Mouse (Mus musculus): ENCODE data around the gene Bcl6b. TPM values are rescaled to one million over a fixed set of nuclear protein-coding genes. Genes with fewer than 3 reads are reported as not detected.
A peak's percentile ranks its signal among the peaks of the same experiment; 100 is the strongest.

Bcl6b gene
- polyA plus RNA-seq, 1 experiment from 2014 or later = 11.1 TPM

DNA sequence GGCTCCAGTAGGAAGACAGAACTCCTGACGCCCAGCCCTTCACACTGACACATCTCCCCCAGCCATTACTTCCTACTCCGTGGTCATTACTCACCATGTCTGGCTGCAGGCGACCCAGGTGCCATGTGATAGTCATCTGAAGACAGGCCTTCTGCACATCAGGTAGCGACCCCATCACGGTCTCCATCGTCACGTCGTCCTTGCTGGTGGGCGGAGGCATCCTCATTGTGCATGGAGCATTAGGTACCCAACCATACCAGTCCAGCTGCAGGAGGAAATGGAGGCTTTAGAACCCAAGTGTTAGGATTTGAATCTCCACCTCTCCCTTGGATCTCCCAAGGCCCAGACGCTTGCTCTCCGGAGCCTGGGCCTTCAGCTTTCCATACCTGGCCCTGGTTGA is 13.0 kb upstream of the Bcl6b start:
- no peak overlapping the region for H3K9ac ChIP-seq
- no peak overlapping the region for H3K4me2 ChIP-seq (replicated peaks)
- ATAC-seq = no peak
- H3K27me3 ChIP-seq (replicated peaks) = 0 out of 2 replicates have a peak, but pooled peaks cover 8% of the 10 kb centered on the region
- no peak overlapping the region for H3K27ac ChIP-seq
- H3K4me1 ChIP-seq (replicated peaks) = peaks cover 5% of the 10 kb centered on the region; the same call in 1 of the 2 replicates
- 69% methylated on average over 11 of the region's 11 CpGs for WGBS
- H3K4me3 ChIP-seq (replicated peaks) = no peak overlapping the region
- H3K9me3 ChIP-seq = no peaks in the 10 kb centered on the region
- no peaks in the 10 kb centered on the region for H3K36me3 ChIP-seq

DNA sequence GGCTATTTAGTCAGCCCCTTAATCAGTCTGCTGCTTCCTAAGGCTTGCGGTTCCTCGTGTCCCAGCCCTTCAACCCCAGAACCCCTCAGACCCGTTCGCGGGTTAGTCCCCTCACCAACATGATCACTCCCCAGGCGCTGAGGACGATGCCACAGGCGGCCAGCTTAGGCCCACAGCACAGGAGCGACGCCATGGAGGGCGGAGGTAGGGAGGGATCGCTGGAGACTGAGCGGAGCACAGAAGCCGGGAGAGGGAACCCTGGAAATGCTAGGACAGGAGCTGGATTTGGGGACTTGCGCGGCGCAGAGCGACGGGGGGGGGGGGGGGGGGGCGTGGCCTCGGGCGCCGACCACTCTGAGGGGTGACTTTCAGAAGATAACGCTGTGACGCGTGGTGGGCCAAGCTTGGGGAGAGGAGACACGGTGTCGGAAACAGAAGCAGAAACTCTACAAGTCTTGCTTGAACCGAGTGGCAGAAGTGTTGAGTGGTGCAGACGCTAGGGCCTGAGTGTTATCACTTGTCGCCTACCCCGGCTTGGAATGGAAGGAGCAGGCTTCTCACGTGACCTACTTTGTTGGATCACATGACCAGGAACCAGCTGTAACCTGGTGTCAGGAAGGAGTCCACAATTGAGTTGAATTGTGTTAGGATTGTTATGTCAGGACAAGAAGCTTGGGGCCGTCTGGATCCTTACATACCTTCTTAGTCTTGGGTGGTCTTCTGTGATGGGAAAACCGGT is 10.1 kb upstream of the Bcl6b start, which contains the start of the genes Gm21988 and Rnasek:
Gm21988 (minus strand) TSS at position 290 of the 739 bp plus-strand sequence.
Rnasek (minus strand) TSS at position 302 of the 739 bp plus-strand sequence.
- WGBS = under 1% methylated on average over 31 of the region's 35 CpGs
- H3K4me3 ChIP-seq (replicated peaks) = peak within 1 kb of the TSS; percentile 92

DNA sequence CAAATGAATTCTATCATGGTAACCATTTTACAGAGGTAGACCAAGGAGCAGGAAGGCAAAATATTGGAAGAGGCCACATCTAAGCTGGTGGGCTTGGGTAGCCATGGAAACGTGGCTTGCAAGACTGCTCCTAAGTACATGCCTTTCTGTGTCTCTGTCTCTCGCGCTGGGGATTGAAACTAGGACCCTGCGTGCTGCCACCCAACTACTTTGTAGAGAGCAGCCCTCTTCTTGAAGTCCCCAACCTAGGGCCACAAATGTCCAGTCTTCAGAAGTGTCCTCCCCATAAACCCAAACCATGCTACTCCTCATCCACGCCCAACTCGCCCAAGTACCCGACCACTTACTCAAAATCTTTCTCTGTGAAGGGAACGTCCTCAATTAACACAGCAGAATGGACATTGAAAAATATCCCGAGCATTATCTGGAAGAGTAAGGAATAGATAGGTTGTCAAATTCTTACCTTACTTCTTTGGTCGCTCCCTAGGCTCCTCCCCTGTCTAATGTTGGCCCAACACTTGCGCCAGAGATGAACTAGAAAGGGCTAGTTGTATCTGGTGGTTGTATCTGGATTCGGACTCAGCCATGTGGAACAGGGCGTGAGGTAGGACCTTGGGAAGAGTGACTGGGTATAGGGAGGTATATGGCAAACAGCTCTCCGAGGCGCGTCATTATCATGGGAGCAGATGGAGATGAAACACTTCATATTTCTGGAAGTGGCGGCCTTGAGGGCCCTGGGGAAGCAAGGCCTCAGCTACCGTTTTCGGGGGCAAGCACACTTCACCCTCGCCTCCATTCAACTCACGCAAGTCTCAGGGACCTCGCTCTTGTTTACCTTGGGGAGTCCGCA is 9.2 kb upstream of the Bcl6b start:
- Histone ChIP-seq H3K9ac (peak overlapping the region; percentile 94), H3K36me3 (no peaks in the 10 kb centered on the region), H3K9me3 (no peaks in the 10 kb centered on the region), H3K4me3 (replicated peaks) (peak overlapping the region; percentile 92), H3K27me3 (replicated peaks) (no peaks in the 10 kb centered on the region), H3K4me1 (replicated peaks) (peaks cover 15% of the 10 kb centered on the region; the same call in 1 of the 2 replicates), H3K27ac (peak overlapping the region; percentile 89), H3K4me2 (replicated peaks) (peak overlapping the region; percentile 69)
- no peak for ATAC-seq
- WGBS = 11% methylated on average over 23 of the region's 23 CpGs

More for the DNA sequence above, 10.1 kb upstream of the Bcl6b start, which contains the start of the genes Gm21988 and Rnasek:
- Histone ChIP-seq H3K27me3 (replicated peaks) (no peaks in the 10 kb centered on the region), H3K4me1 (replicated peaks) (peaks cover 11% of the 10 kb centered on the region; the same call in 1 of the 2 replicates), H3K4me2 (replicated peaks) (peak within 1 kb of the TSS; percentile 69), H3K36me3 (no peaks in the 10 kb centered on the region), H3K27ac (peak within 1 kb of the TSS; percentile 84), H3K9ac (peak within 1 kb of the TSS; percentile 94), H3K9me3 (no peaks in the 10 kb centered on the region)
- ATAC-seq = peak; percentile 50

DNA sequence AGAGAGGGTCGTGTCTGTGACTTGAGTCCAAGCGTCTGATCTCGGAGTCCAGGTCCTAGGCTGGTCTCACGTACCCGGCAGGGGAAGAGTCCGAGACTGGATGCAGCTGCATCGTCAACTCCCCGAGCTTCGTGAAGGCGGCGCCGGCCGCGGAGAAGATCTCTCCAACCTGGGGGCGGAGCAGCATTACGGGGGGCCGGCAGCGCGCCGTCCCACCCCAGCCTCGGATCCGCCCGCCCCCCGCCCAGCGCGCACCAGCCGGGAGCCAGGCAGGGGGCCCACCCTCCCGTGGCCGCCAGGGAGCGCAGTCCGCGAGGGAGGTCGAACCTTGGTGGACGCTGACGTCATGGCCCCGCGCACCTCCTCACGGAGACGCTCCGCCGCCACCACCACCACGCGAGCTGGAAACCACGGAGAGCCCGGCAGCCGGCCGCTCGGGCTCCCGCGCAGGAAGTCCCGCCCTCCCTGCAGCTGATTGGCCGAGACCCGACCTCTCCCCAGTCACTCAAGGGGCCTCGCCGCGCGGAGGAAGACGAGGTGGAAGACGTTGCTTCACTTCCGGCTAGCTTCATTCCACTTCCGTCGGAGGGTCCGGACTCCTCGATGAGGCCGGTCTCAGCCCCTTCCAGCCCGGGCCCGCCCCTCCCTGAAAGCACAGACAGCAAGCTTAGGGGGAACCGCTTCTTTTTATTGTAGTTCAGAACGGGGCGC is 8.0 kb upstream of the Bcl6b start, which contains the start of gene 0610010K14Rik:
0610010K14Rik (minus strand) TSS at position 458 of the 711 bp plus-strand sequence.
- peak within 1 kb of the TSS; percentile 94 for H3K9ac ChIP-seq
- peak; percentile 95 for ATAC-seq
- H3K27ac ChIP-seq = peak within 1 kb of the TSS; percentile 89
- peaks cover 18% of the 10 kb centered on the region; the same call in 1 of the 2 replicates for H3K4me1 ChIP-seq (replicated peaks)
- peak within 1 kb of the TSS; percentile 92 for H3K4me3 ChIP-seq (replicated peaks)
- WGBS = under 1% methylated on average over 70 of the region's 70 CpGs
- no peaks in the 10 kb centered on the region for H3K36me3 ChIP-seq
- H3K27me3 ChIP-seq (replicated peaks) = no peaks in the 10 kb centered on the region
- H3K9me3 ChIP-seq = no peaks in the 10 kb centered on the region
- H3K4me2 ChIP-seq (replicated peaks) = peak within 1 kb of the TSS; percentile 69

DNA sequence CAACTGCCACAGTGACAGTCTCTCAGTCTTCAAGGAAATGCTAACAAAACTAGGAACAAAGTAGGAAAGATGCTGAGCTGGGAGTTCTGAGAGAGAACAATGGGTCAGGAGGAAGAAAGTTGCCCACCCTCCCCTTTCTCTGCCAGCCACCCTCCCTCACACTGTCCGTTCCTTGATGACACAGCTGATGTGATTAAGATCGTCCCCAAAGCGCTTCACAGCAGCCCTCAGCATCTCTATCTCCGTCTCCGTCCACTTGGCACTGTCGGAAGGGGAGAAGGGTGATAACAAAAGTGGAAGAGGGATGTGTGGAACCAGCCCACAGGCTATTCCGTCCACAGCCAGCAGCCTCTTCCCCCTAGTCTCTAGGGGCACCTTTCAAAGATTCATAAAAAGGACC is 7.1 kb upstream of the Bcl6b start:
- WGBS = 43% methylated on average over 7 of the region's 7 CpGs
- peak overlapping the region; percentile 69 for H3K4me2 ChIP-seq (replicated peaks)
- no peak overlapping the region; the same call in 1 of the 2 replicates for H3K27ac ChIP-seq
- H3K4me3 ChIP-seq (replicated peaks) = peak overlapping the region; percentile 92
- no peaks in the 10 kb centered on the region for H3K27me3 ChIP-seq (replicated peaks)
- peak overlapping the region; percentile 94 for H3K9ac ChIP-seq
- no peaks in the 10 kb centered on the region for H3K9me3 ChIP-seq
- no peaks in the 10 kb centered on the region for H3K36me3 ChIP-seq
- no peak for ATAC-seq
- H3K4me1 ChIP-seq (replicated peaks) = peaks cover 18% of the 10 kb centered on the region; the same call in 1 of the 2 replicates

DNA sequence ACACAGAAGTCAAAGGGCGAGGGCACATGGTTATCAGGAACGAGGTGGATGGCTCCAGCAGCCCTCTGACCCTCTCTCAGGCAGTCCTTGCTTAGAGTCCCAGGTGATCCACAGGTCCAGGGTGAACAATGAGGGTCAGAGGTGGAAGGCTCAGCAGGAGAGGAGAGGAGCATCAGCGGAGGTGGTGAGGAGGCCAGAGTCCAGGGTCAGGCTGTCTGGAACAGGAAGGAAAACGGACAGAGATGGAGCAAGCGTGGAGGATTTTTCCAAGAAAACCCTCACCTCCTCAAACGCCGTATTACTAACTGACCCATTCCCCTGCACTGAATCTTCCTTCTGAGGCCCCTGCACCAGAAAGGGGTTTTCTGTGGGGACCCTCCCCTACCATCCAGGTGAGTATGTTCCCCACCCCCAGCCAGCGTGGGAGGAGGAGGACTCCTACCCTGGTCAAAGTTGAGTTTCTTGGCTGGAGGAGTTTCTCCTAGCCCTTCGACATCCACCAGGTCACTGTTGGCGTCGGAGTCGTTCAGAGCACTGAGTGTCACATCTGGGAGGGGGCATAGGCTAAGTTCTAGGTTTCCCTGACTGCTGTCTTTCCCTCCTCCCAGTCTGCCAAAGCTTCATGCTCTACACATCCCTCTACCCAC is 5.8 kb upstream of the Bcl6b start:
- no peak overlapping the region for H3K4me2 ChIP-seq (replicated peaks)
- no peak for ATAC-seq
- 0 out of 2 replicates have a peak, but pooled peaks cover under 1% of the 10 kb centered on the region for H3K27me3 ChIP-seq (replicated peaks)

DNA sequence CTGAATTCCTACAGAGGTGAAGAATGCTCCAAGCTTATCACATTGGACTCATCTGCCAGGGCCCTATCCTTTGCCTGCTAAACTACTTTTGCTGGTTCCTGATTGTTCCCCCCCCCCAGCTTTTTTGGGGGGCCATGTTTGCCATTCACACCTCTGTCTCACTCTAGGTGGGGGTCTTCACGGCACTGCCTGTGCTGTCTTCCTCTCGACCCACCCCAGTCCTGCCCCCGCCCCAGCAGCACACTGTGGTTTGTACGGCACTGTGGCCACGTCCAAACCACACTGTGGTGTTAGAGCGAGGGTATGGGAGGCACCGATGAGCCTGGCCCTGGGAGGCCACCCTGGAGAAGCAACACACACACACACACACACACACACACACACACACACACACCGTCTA is 4.9 kb upstream of the Bcl6b start:
- no peaks in the 10 kb centered on the region for H3K9me3 ChIP-seq
- H3K27me3 ChIP-seq (replicated peaks) = peaks cover 7% of the 10 kb centered on the region; the same call in 1 of the 2 replicates
- H3K4me1 ChIP-seq (replicated peaks) = peaks cover 26% of the 10 kb centered on the region
- H3K36me3 ChIP-seq = no peaks in the 10 kb centered on the region
- WGBS = 89% methylated on average over 8 of the region's 8 CpGs
- H3K27ac ChIP-seq = no peak overlapping the region
- no peak overlapping the region for H3K4me2 ChIP-seq (replicated peaks)
- H3K4me3 ChIP-seq (replicated peaks) = no peak overlapping the region
- ATAC-seq = no peak
- no peak overlapping the region for H3K9ac ChIP-seq

More for the DNA sequence above, 5.8 kb upstream of the Bcl6b start:
- 88% methylated on average over 12 of the region's 12 CpGs for WGBS
- H3K4me1 ChIP-seq (replicated peaks) = peaks cover 18% of the 10 kb centered on the region; the same call in 1 of the 2 replicates
- no peaks in the 10 kb centered on the region for H3K36me3 ChIP-seq
- H3K9me3 ChIP-seq = no peaks in the 10 kb centered on the region
- H3K4me3 ChIP-seq (replicated peaks) = no peak overlapping the region
- no peak overlapping the region for H3K27ac ChIP-seq
- H3K9ac ChIP-seq = no peak overlapping the region

DNA sequence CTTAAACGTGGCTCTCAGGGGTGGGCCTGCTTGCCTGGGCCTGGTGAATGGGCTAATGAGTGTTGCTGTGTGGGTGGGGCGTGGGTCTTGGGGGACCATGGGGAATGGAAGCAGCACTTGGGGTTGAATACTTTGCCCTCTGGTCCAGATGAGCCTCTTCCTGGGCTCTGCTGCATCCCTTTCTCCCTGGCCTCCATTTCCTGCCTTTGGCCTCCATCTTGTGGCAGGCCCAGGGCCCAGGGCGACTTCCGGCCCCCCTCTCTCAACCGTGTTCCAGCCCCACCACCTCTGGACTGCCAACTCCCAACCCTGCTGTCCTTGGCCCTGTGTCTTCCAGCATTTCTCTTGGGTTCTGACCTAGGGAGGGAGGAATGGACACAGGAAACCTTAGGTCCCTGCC is 4.4 kb upstream of the Bcl6b start:
- Histone ChIP-seq H3K27ac (no peak overlapping the region), H3K4me3 (replicated peaks) (no peak overlapping the region), H3K4me1 (replicated peaks) (peaks cover 30% of the 10 kb centered on the region), H3K27me3 (replicated peaks) (peaks cover 7% of the 10 kb centered on the region; the same call in 1 of the 2 replicates), H3K9me3 (no peaks in the 10 kb centered on the region), H3K36me3 (no peaks in the 10 kb centered on the region), H3K4me2 (replicated peaks) (no peak overlapping the region), H3K9ac (no peak overlapping the region)
- 63% methylated on average over 5 of the region's 5 CpGs for WGBS
- ATAC-seq = no peak

DNA sequence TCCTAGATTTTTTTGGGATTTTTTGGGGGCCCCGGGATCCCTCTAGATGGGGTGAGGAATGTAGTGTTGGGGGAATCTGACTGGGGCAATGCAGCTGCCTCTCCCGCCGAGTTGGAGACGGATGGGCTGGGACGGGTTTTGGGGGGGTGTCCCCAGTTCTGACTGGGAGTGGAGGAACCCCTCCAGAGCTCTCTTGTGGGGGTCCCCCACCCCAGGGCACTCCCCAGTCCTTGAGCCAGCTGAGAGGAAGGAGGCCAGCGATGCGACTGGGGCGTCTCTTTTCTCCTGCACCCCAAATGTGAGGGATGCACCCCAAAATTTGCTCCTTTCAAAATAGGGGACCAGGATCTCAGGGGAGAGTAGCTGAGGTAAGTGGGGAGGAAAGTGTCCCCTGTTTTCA is 3.4 kb upstream of the Bcl6b start:
- Histone ChIP-seq H3K9me3 (no peaks in the 10 kb centered on the region), H3K4me1 (replicated peaks) (peaks cover 35% of the 10 kb centered on the region), H3K9ac (0 out of 2 replicates have a peak overlapping the region, but pooled peaks have one; percentile 51), H3K36me3 (no peaks in the 10 kb centered on the region), H3K4me2 (replicated peaks) (peak overlapping the region; percentile 63), H3K27ac (no peak overlapping the region), H3K27me3 (replicated peaks) (peaks cover 14% of the 10 kb centered on the region; the same call in 1 of the 2 replicates), H3K4me3 (replicated peaks) (peak overlapping the region; percentile 35)
- no peak for ATAC-seq
- 37% methylated on average over 8 of the region's 8 CpGs for WGBS

DNA sequence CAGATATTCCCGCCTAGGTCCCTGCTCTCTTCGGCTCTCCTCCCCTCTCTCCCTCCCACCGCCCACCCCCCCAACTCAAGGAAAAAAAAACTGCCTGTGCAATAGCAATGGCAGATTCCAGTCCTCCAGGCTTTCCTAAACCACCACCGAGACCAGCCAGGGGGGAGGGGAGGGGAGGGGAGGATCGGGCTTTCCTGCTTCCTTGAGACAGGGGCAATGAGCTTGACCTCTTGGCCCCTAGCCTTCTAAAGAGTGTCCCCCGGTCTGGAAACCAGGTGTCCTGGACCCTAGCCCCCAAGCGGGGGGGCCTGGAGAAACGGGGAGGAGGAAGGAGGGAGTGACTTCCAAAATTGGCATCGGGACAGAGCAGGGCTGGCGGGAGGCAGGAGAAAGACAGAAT is 2.9 kb upstream of the Bcl6b start:
- Histone ChIP-seq H3K9ac (peak overlapping the region; percentile 51), H3K9me3 (no peaks in the 10 kb centered on the region), H3K4me1 (replicated peaks) (peaks cover 39% of the 10 kb centered on the region), H3K27me3 (replicated peaks) (peaks cover 19% of the 10 kb centered on the region), H3K36me3 (no peaks in the 10 kb centered on the region), H3K27ac (no peak overlapping the region), H3K4me3 (replicated peaks) (peak overlapping the region; percentile 35), H3K4me2 (replicated peaks) (peak overlapping the region; percentile 63)
- no peak for ATAC-seq
- 11% methylated on average over 10 of the region's 10 CpGs for WGBS

DNA sequence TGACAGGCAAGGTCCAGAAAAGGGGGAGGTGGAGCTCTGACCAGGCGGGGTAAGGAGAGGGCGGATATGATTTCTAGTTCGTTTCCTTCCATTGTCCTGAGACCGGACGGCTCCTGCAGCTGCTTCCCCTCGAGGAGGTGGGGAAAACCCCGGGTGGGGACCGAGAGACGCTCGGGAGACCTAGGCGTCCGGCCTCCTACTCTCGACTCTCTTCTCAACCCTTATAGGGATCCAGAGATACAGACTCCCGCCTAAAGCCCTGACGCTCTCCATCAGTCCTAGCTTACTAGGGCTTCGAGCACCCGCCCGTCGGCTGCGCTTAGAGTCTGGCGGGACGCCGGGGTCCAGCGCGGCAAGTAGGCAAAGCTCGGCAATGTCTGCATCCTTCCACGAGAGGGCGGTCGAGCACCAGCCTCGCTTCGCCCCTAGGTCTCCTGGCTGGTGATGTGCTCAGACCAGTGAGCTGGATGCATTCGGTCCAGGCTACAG is 685 bp upstream of the Bcl6b start:
- peak overlapping the region; percentile 30 for H3K4me3 ChIP-seq (replicated peaks)
- peaks cover 23% of the 10 kb centered on the region for H3K27me3 ChIP-seq (replicated peaks)
- WGBS = 1% methylated on average over 32 of the region's 32 CpGs
- peak overlapping the region; percentile 57 for H3K4me2 ChIP-seq (replicated peaks)
- peak; percentile 48 for ATAC-seq
- peak overlapping the region; percentile 34; the same call in 1 of the 2 replicates for H3K9ac ChIP-seq
- H3K36me3 ChIP-seq = no peaks in the 10 kb centered on the region
- no peaks in the 10 kb centered on the region for H3K9me3 ChIP-seq
- peaks cover 35% of the 10 kb centered on the region for H3K4me1 ChIP-seq (replicated peaks)
- H3K27ac ChIP-seq = peak overlapping the region; percentile 54; the same call in 1 of the 2 replicates
